Mouse (Mus musculus): ENCODE data around the gene Rapgef4.

The Rapgef4 gene

DNA sequence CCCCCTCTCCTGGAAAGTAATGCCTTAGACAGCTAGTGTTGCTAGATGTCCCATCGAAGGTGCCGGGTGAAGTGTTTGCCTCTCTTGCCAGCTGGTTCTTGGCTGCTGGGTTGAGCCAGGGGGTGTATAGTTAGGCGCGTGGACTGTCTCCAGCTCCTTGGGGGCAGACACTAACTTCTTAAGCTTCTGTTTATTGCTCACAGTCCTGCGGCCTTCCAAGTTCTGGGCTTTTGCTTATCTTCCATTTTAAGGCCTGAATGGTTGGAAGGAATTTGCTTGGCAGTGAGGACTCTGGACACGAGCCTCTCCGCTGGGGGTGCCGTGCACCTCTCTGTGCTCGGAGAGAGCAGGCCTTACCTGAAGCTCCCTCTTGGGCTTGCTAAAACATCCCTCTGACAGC lies 249.5 kb downstream of the Rapgef4 start:
- DNase-seq (ENCODE audit: low spot score in 2 of 2): no peak

DNA sequence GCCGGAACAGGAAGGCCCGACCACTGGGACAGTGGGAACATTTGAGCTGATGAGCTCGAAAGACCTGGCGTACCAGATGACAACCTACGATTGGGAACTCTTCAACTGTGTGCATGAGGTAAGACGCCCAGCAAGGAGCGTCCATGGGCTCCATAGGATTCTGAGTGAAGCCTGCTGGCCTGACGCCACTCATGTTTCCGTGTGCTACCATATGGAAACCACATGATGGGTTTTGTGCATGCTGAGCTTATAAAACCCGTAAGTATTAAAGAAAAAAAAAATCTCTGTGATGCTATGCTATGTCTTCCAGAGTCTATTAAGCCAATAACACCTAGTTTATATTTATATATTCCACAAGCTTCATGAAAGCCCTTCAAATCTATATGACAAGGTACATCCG lies 253.0 kb downstream of the Rapgef4 start:
- no peak for DNase-seq (ENCODE audit: low spot score in 2 of 2)

DNA sequence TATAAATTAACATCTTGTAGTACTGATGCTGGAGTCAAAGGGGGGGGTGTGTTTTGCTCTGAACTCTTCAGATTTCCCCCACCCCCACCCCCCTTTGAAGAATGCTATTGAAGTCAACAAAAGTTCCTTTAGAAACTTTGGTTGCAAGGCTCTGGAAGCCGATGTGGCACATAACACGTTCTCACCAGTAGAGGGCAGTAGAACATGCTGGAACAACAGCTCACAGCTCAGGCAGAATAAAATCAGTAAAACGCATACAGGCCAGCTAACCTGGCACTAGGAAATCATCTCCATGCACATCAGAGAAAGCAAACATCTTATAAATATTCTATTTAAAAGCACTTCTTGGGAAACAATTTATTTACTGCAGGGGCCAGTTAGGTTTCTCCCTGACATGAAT lies 253.9 kb downstream of the Rapgef4 start:
- DNase-seq (ENCODE audit: low spot score in 2 of 2): peak; percentile 34 to 68

DNA sequence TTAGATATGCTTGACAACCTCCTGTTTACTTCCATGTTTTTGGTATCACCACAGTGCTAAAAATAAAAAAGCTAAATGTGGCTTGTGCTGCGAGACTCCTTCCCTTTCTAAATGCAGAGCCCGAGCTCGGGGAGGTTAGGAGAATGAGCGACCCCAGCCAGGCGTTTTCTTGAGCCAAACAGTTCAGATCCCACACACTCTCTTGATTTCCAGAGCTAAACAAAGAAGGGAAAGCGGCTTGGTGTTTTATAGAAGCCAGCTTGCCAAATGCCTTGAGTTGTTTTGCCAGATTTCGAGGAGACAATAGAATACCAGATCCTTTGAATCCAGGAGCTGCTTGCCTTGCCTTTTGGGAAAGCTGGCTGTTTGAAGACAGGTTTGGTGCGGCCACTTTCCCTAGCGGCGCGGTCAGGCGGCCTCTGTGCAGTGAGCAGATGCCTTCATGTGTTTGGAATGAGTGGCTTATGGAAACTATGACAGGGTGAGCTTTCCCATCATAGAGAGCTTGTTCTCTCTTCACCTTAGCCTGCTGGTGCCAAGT lies 254.4 kb downstream of the Rapgef4 start:
- no peak for DNase-seq (ENCODE audit: low spot score in 2 of 2)

DNA sequence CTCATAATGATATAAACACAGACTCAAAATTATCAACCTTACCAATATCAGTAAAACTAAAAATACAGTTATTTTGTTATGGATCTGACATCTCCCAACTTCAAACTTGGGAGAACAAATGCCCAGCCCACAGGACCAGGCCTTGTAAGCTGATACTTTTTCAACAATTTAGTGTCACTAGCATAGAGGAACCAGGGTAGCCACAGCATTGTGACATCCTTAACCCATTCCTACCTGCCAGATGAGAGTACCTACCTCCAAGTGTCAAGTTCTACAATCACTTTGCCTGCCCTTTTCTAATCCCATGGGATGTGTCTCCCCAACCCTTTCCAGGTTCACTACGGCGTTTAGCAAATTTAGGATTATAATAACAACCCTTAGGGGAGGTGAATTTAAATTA lies 257.4 kb downstream of the Rapgef4 start:
- DNase-seq (ENCODE audit: low spot score in 2 of 2): no peak

DNA sequence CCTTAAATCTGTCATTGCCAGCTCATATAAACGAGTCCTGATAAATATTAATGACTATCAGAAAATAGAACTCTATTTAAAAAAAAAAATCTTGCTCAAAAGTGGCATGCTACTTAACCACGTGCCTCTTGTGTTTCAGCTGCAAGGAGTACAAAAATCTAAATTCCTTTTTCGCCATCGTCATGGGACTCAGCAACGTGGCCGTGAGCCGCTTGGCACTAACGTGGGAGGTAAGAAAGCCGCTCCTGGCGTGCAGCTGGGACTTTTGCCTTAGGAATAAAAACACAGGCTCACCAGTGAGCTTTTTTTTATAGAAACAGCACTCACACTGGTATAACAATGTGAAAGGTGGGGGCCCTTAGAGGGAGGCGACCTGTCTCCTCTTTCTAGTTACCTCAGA lies 257.9 kb downstream of the Rapgef4 start:
- no peak for DNase-seq (ENCODE audit: low spot score in 2 of 2)

DNA sequence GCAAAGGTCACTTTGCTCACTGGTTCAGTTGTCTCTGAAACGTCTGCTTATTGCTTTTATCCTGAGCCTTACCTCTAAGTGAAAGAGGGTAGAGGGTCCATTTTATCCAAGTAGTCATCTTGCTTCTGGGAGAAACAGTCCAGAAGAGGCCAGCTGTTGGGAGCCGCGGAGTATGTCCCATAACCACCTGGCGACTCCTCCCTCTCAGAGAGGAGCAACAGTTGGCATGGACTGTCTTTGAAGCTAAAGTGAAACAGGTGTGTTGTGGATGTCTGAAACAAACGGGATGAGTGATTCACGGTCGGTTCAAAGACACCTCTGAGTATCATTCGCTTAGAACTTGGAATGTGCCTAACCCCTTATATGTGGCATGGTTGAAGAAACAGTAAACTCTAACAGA lies 258.4 kb downstream of the Rapgef4 start:
- DNase-seq (ENCODE audit: low spot score in 2 of 2): no peak

DNA sequence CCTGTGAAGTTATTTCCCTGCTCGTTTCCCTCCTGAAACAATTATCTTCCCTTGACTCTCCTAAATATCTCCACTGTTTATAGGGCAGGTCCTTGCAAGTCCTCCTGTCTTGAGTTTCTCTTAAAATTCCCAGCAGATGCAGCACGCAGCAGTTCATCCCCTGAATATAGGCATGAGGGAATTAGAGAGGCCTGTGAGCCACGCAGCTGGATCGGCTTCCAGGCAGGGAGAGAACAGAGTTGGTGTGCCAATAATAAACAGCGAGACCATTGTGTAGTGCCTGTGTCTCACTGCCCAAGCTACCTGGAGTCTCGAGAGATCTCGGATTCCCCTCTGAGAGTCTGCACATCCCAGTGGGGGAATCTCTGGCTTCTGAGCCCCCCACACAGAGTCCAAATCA lies 259.0 kb downstream of the Rapgef4 start:
- DNase-seq (ENCODE audit: low spot score in 2 of 2): no peak

DNA sequence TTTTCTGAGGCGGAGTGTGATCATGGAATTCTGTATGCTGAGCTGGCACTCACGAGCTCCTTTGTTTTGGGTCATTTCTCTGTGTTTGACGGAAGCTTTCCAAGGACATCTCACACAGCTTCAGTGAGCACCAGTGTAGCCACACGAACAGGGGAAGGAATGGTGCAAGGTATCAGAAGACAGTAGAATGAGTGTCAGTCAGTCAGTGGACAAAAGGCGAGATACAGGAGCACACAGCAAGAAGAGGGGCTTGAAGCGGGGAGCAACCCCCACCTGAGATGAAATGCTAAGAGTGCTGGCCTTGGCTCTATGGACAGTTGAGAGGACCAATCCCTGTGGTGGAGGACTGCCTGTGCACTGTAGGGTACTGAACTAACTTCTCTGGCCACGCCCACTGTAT lies 259.7 kb downstream of the Rapgef4 start:
- no peak for DNase-seq (ENCODE audit: low spot score in 2 of 2)

DNA sequence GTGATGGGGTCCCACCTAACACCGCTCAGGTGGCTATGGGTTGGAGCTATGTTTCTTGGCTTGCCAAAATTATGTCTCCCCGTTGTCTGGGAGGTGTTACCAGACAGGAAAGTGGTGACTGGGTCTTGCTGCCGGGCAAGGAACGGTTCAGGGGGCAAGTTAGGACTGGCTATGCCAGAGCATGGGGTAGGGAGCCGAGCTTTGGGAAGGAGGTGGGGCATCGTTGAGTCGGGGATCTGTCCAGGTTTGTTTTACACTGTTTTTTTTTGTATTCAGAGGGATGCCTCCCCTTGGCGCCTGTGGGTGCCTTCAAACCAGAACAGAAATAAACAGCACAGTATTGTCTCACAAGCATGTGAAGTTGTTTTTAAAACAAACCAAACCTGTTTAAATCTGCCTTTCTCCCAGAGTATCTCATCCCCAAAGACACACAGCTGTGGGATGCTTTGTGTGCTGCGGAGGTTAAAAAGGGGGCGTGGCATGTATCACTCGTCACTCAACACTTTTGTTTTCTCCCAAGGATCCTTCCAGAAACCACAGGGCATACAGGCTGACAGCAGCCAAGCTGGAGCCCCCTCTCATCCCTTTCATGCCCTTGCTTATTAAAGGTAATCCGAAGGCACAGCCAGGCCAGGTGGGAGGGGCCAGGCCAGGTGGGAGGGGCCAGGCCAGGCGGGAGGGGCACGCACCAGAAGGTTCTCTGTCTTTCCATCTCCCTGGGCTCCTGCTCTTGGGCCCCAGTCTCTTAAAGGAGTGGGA lies 260.9 kb downstream of the Rapgef4 start:
- DNase-seq (ENCODE audit: low spot score in 2 of 2): no peak

DNA sequence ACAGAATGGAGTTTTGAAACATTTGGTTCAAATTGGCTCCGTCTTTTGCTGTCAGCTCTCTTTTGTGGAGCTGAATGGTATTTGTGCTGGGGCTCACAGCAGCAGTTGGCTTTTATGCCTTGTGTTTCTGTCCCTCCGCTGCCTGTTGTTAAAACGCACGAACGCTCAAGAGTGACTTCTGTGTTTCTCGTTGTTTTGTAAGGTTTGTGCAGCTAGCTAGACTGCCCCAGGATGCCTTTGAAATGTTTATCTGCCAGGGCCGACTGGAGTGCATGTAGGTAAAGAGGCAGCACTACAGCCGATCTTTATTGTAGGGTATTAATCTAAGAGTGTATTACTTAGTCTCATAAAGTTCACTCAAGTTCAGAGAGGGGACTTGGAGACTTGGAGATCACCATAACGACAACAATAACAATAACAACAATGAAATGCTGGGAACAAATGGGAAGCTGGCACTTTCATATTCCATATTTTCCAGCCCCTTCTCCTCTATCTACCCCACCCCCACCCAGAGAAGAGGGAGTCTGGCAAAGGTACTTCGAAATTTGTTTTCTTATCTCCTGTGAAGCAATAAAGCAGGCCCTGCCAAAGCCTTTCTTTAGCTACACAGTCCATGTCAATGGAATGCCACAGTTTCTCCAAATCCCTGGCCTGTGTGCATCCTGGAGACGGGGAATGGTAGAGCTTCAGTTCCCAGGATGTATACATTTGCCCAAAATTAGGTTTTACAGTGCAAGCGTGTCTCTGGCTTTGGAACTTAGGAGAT lies 262.1 kb downstream of the Rapgef4 start:
- DNase-seq (ENCODE audit: low spot score in 2 of 2): no peak

DNA sequence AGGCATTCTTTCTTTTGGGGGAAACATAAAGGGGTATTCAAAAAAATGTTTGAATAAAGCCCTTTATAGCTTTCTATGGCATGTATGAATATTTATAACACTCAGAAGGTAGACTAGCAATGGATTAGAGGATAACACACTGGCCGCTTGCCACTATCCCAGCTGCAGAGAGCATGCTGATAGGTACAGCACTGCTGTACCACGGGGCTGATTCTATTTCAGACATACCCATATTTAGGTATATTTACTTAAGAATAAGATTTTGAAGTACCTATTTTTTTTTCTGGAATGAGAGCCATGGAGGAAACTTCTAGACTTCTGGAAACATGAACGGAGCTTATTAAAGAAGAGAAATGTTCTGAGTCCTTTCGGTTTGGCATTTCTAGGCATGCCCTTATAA lies 264.6 kb downstream of the Rapgef4 start:
- DNase-seq (ENCODE audit: low spot score in 2 of 2): no peak

DNA sequence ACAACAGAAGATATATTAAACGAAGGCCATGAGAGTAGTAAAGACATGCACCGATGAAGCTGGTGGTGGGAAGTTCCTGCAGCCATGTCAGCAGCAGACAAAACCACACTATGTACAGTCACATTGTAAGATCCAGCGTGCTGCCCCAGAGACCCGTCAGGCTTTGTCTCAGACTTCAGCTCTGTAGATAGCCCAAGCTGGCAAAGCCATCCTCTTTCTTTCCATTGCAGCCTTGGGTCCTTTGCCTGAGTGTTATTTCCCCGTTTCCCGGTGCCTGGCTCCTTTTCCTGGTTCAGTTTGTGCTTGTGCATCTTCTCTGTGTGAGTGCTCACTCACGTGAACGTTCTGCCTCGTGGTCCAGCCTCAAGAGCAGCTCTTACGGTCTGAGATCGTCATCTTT lies 265.3 kb downstream of the Rapgef4 start:
- no peak for DNase-seq (ENCODE audit: low spot score in 2 of 2)

DNA sequence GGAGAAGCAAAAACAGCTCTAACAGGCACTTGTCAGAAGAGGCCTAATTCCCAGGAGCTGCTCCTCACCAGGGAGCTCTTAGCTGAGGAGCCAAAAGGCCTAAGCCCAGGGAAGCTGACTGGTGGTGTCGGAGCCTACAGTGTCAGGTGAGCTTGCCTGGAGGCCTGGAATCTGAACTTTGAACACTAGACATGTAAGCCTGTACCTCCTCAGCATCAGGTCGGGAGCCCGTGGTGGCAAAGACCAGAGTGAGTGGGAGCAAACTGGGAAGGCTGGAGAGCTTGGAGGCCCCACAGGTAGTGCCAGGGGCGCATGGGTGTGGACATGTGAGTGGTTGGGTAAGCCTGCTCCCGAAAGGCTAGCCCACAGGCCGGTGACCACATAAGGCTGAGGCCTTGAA lies 266.8 kb downstream of the Rapgef4 start:
- no peak for DNase-seq (ENCODE audit: low spot score in 2 of 2)

DNA sequence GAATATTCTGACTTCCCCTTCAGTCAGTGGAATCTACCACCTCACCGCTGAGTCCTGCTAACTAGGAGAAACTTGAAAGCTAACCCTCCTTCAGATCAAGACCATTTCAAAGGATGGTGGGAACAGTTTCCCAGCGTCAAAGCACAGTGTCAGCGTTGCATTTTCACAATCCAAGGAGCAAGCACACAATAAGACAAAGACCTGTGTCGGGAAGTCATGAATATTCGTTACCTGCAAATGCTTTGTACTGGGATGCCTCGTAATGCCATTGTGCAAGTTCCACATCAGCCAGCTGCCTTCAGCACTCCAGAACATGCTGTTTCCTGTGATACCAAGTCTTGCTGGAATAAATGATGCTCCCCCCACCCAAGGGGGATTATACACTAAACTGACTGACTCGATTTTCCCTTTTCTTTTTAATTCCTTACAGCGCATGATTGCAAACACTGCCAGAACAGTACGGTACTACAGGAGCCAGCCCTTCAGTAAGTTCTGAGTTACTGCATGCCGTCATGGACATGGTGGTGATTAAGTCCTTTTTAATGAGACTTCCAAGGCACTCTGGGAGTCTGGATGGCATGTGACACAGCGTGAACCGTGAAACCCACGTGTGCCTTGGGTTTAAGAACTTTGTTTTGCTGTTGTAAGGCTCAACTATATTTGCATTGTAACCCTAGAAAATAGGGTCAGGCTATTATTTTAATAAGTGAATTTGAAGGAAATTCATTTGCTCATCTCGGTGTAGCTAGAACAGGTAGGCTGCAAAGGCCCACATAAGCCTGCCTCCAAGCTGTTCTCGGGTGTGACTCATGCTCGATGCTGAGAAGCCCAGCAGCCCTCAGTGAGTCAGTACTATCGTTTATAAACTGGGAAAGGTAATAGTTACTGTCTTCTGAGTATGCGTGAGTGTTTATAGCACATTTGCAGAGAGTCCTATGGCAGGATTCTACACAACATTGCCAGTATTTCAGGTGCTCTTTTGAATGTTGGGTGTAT lies 271.8 kb downstream of the Rapgef4 start:
- no peak for DNase-seq (ENCODE audit: low spot score in 2 of 2)

DNA sequence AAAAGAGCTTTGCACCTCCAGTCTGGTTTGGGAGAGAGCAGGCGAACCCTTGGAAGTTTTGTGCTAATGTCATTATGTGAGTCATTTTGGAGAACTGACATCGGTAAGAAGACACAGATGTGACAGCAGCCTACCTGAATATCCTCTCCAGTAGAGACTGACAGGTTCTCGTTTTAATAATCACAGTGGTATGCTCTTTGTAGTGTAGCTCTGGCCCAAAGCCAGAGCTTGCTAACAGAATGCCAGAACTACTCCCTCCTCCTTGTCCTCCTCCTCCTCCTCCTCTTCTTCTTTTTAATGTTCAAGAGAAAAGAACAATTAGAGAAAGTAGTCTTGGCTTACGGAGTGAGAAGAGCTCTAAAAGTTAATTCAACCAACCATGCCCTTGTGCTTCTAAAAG lies 272.8 kb downstream of the Rapgef4 start:
- no peak for DNase-seq (ENCODE audit: low spot score in 2 of 2)

DNA sequence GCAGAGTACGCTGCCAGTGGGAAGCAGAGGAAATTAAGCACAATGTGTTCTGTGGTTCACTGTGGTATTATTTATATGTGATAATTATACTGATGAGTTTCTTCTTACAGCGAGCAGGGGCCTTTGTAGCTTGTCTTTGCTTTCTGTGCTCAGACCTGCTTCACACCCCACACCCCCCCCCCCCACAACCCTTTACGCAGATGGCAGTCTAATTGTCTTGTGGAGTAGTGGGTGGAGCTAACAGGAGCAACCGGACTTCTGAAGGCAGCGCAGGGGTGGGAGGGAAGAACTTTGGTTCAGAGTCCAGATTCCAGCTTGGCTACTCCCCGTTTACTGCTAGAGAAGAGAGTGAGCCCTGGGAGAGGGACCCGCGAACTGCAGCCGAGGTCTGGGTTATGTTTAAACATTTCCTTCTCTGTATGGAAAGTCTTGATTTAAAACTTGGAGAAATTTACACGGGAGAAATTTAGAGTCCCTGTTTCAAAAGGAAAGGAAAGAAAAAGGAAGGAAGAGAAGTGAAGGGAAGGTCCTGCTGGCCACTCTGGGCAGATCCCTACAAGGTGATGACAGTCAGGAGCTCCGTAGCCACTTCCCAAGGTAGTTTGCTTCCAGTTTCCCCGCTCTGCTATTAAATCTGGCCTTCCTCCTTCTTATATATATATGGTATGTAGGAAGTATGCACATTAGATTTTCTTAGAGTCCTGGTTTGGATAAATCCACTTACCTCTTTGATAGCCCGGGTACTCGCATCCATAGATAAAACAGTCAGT lies 274.0 kb downstream of the Rapgef4 start:
- no peak for DNase-seq (ENCODE audit: low spot score in 2 of 2)

DNA sequence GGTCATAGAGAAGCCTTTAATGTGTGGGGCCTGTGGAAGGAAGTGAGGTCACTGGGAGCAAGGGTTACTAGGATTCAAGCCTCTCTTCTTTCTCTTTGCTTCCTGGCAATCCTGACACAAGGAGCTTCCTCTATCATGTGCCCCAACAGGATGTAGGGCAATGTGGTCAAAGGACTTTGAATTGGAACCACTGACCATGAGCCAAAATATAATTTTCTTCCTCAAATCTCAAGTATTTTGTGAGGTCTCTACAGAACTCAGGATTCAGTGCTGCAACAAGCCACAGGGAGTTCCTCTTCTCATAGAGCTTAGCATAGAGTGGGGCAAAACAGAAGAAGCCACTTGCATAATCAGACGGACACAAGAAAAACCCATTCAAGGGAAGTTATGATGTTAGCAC lies 279.7 kb downstream of the Rapgef4 start:
- DNase-seq (ENCODE audit: low spot score in 2 of 2): no peak

DNA sequence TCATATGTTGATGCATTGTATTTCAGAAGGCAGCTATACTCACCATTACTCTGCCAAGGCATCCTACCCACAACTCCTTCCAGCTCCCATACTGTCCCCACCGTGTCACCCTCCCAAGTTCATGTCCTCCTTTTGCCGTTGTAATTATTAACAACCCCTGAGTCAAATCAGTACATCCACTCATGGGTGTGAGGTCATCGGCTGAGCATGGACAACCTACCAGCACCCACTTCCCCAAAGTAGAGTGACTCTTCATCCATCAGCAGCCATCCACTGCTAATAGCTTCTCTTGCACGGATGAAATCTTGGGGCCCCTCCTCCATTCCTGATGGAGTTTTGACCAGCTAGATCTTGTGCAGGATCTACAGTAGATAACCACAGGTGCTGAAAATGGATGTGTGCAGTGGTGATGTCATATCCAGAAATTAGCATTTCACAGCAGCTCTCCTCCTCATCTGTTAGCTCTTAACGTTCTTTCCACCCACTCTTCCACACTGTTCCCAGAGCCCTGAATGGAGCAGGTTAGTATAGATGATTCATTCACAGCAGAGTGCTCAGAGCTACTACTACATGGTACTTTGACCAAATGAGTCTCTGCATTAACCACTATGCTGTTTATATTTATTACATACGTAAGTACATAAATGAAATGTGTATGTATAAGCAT lies 281.9 kb downstream of the Rapgef4 start:
- DNase-seq (ENCODE audit: low spot score in 2 of 2): peak in 1 of 2 experiments; percentile 50

DNA sequence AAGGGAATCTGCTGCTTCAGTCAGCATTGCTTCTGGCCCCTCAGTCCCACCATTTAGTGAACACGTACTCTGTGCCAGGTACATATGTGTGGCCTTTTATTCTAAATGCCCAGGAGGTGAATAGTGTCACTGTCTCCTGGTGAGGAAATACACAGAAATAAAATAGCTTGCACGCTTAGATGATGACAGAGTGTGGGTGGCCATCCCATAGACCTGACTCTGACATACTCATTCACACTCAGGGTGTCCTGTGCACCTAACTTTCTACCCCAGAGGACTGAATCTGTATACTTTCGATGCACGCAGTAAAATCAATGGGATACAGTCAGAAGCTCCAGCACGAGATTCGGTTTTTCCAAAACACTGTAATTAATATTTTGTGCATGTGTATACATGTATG lies 286.4 kb downstream of the Rapgef4 start:
- DNase-seq (ENCODE audit: low spot score in 2 of 2): no peak
